Mouse (Mus musculus): ENCODE measurements at regions not wholly inside any gene's neighbourhood (a gene's known extent, or its start where the extent isn't known, plus 50 kb on each side); places are given as distances from the start of the nearest gene placed in this dataset.

GRCm38 (mm10) chr13:6201516-6201915 is 340.2 kb downstream of the Klf6 start:
- no peak overlapping the region for H3K27ac ChIP-seq (ENCODE audit: control insufficient read depth, insufficient read depth, low read depth, low read length)
- no peak overlapping the region for H3K4me3 ChIP-seq (ENCODE audit: control insufficient read depth, low read depth, low read length)
- H3K27me3 ChIP-seq (ENCODE audit: control insufficient read depth, insufficient read depth, low read length), result no peaks in the 10 kb centered on the region
- H3K4me1 ChIP-seq (ENCODE audit: control insufficient read depth, insufficient read depth, low read length), result no peaks in the 10 kb centered on the region
- H3K36me3 ChIP-seq (ENCODE audit: control insufficient read depth, insufficient read depth, low read length), result no peaks in the 10 kb centered on the region
- TF ChIP-seq CTCF (IDR thresholded peaks at IDR 0.05; ENCODE audit: control insufficient read depth, insufficient read depth, insufficient replicate concordance, low read depth, low read length), result no peak
- TF ChIP-seq POLR2A (IDR thresholded peaks at IDR 0.05; ENCODE audit: control insufficient read depth, low read depth, low read length), result no peak

- H3K27me3 ChIP-seq (ENCODE audit: control insufficient read depth, insufficient read depth, low read length), result no peaks in the 10 kb centered on the region
- no peak overlapping the region for H3K4me3 ChIP-seq (ENCODE audit: control insufficient read depth, low read depth, low read length)
- no peak overlapping the region for H3K27ac ChIP-seq (ENCODE audit: control insufficient read depth, insufficient read depth, low read depth, low read length)
- no peak for TF ChIP-seq CTCF (IDR thresholded peaks at IDR 0.05; ENCODE audit: control insufficient read depth, insufficient read depth, insufficient replicate concordance, low read depth, low read length)
- TF ChIP-seq POLR2A (IDR thresholded peaks at IDR 0.05; ENCODE audit: control insufficient read depth, low read depth, low read length), result no peak
- H3K36me3 ChIP-seq (ENCODE audit: control insufficient read depth, insufficient read depth, low read length), result no peaks in the 10 kb centered on the region
- no peaks in the 10 kb centered on the region for H3K4me1 ChIP-seq (ENCODE audit: control insufficient read depth, insufficient read depth, low read length)
Observed at GRCm38 (mm10) chr13:6204801-6205200, 343.1 kb upstream of the Pitrm1 start.

GRCm38 (mm10) chr13:6212550-6212949 is 335.4 kb upstream of the Pitrm1 start:
- no peaks in the 10 kb centered on the region for H3K36me3 ChIP-seq (ENCODE audit: control insufficient read depth, insufficient read depth, low read length)
- no peak overlapping the region for H3K27ac ChIP-seq (ENCODE audit: control insufficient read depth, insufficient read depth, low read depth, low read length)
- no peaks in the 10 kb centered on the region for H3K27me3 ChIP-seq (ENCODE audit: control insufficient read depth, insufficient read depth, low read length)
- H3K4me1 ChIP-seq (ENCODE audit: control insufficient read depth, insufficient read depth, low read length), result no peaks in the 10 kb centered on the region
- no peak overlapping the region for H3K4me3 ChIP-seq (ENCODE audit: control insufficient read depth, low read depth, low read length)
- no peak for TF ChIP-seq CTCF (IDR thresholded peaks at IDR 0.05; ENCODE audit: control insufficient read depth, insufficient read depth, insufficient replicate concordance, low read depth, low read length)
- TF ChIP-seq POLR2A (IDR thresholded peaks at IDR 0.05; ENCODE audit: control insufficient read depth, low read depth, low read length), result no peak

- no peak overlapping the region for H3K27ac ChIP-seq (ENCODE audit: control insufficient read depth, insufficient read depth, low read depth, low read length)
Observed at GRCm38 (mm10) chr13:6214189-6214588, 333.8 kb upstream of the Pitrm1 start.

GRCm38 (mm10) chr13:6226087-6226643 is 321.8 kb upstream of the Pitrm1 start:
- H3K4me3 ChIP-seq (ENCODE audit: control insufficient read depth, low read depth, low read length), result no peak overlapping the region
- no peaks in the 10 kb centered on the region for H3K4me1 ChIP-seq (ENCODE audit: control insufficient read depth, insufficient read depth, low read length)
- no peak for TF ChIP-seq CTCF (IDR thresholded peaks at IDR 0.05; ENCODE audit: control insufficient read depth, insufficient read depth, insufficient replicate concordance, low read depth, low read length)
- no peak for TF ChIP-seq POLR2A (IDR thresholded peaks at IDR 0.05; ENCODE audit: control insufficient read depth, low read depth, low read length)
- H3K27ac ChIP-seq (ENCODE audit: control insufficient read depth, insufficient read depth, low read depth, low read length), result no peak overlapping the region
- no peaks in the 10 kb centered on the region for H3K36me3 ChIP-seq (ENCODE audit: control insufficient read depth, insufficient read depth, low read length)
- no peaks in the 10 kb centered on the region for H3K27me3 ChIP-seq (ENCODE audit: control insufficient read depth, insufficient read depth, low read length)

More at GRCm38 (mm10) chr13:6214189-6214588, 333.8 kb upstream of the Pitrm1 start:
- Histone ChIP-seq H3K36me3 (ENCODE audit: control insufficient read depth, insufficient read depth, low read length) (no peaks in the 10 kb centered on the region), H3K4me3 (ENCODE audit: control insufficient read depth, low read depth, low read length) (no peak overlapping the region), H3K27me3 (ENCODE audit: control insufficient read depth, insufficient read depth, low read length) (no peaks in the 10 kb centered on the region), H3K4me1 (ENCODE audit: control insufficient read depth, insufficient read depth, low read length) (no peaks in the 10 kb centered on the region)
- TF ChIP-seq POLR2A (IDR thresholded peaks at IDR 0.05; ENCODE audit: control insufficient read depth, low read depth, low read length) (no peak), CTCF (IDR thresholded peaks at IDR 0.05; ENCODE audit: control insufficient read depth, insufficient read depth, insufficient replicate concordance, low read depth, low read length) (no peak)

GRCm38 (mm10) chr13:6228278-6228677 is 319.7 kb upstream of the Pitrm1 start:
- TF ChIP-seq POLR2A (IDR thresholded peaks at IDR 0.05; ENCODE audit: control insufficient read depth, low read depth, low read length) (no peak), CTCF (IDR thresholded peaks at IDR 0.05; ENCODE audit: control insufficient read depth, insufficient read depth, insufficient replicate concordance, low read depth, low read length) (no peak)

GRCm38 (mm10) chr13:6235394-6235793 is 312.6 kb upstream of the Pitrm1 start:
- TF ChIP-seq POLR2A (IDR thresholded peaks at IDR 0.05; ENCODE audit: control insufficient read depth, low read depth, low read length) (no peak), CTCF (IDR thresholded peaks at IDR 0.05; ENCODE audit: control insufficient read depth, insufficient read depth, insufficient replicate concordance, low read depth, low read length) (no peak)
- H3K4me3 ChIP-seq (ENCODE audit: control insufficient read depth, low read depth, low read length), result no peak overlapping the region
- H3K27me3 ChIP-seq (ENCODE audit: control insufficient read depth, insufficient read depth, low read length), result no peaks in the 10 kb centered on the region
- H3K27ac ChIP-seq (ENCODE audit: control insufficient read depth, insufficient read depth, low read depth, low read length), result no peak overlapping the region
- H3K36me3 ChIP-seq (ENCODE audit: control insufficient read depth, insufficient read depth, low read length), result no peaks in the 10 kb centered on the region
- no peaks in the 10 kb centered on the region for H3K4me1 ChIP-seq (ENCODE audit: control insufficient read depth, insufficient read depth, low read length)

More at GRCm38 (mm10) chr13:6228278-6228677, 319.7 kb upstream of the Pitrm1 start:
- H3K4me1 ChIP-seq (ENCODE audit: control insufficient read depth, insufficient read depth, low read length), result no peaks in the 10 kb centered on the region
- no peaks in the 10 kb centered on the region for H3K36me3 ChIP-seq (ENCODE audit: control insufficient read depth, insufficient read depth, low read length)
- no peak overlapping the region for H3K4me3 ChIP-seq (ENCODE audit: control insufficient read depth, low read depth, low read length)
- H3K27me3 ChIP-seq (ENCODE audit: control insufficient read depth, insufficient read depth, low read length), result no peaks in the 10 kb centered on the region
- no peak overlapping the region for H3K27ac ChIP-seq (ENCODE audit: control insufficient read depth, insufficient read depth, low read depth, low read length)
